Mouse (Mus musculus) activated CD4-positive, CD25-positive, alpha-beta regulatory T cell, adult 4 months (primary cell): ENCODE measurements around the gene Adpgk. TPM values are rescaled to one million over a fixed set of nuclear protein-coding genes. Genes with fewer than 3 reads are reported as not detected.

ENCODE experiments used
- ATAC-seq: one replicate; pipeline ENCODE4 v1.8.0; 2017
- polyA plus RNA-seq, 2 experiments: library from polyadenylated mRNA; unstranded; fragments of 100-300 nt; shearing (Covaris generic); gene quantifications; one replicate each; pipeline ENCODE4 v1.2.1; 2017

The Adpgk gene
- 10 to 100 TPM in 1 of 2 experiments, 1 to 10 TPM in 1; 7.7 to 12.4 TPM for polyA plus RNA-seq

- ATAC-seq: peak; percentile 96
Observed at GRCm38 (mm10) chr9:59290957-59291687, at the start of gene Adpgk. TSS of gene Adpgk (plus strand) at chr9:59291558.

GRCm38 (mm10) chr9:59245181-59245580, 46.2 kb upstream of the Adpgk start:
- ATAC-seq: no peak

GRCm38 (mm10) chr9:59246456-59247029, 44.8 kb upstream of the Adpgk start:
- no peak for ATAC-seq

GRCm38 (mm10) chr9:59249359-59249758, 42.0 kb upstream of the Adpgk start:
- no peak for ATAC-seq

GRCm38 (mm10) chr9:59250272-59250671, 41.1 kb upstream of the Adpgk start:
- no peak for ATAC-seq

DNA sequence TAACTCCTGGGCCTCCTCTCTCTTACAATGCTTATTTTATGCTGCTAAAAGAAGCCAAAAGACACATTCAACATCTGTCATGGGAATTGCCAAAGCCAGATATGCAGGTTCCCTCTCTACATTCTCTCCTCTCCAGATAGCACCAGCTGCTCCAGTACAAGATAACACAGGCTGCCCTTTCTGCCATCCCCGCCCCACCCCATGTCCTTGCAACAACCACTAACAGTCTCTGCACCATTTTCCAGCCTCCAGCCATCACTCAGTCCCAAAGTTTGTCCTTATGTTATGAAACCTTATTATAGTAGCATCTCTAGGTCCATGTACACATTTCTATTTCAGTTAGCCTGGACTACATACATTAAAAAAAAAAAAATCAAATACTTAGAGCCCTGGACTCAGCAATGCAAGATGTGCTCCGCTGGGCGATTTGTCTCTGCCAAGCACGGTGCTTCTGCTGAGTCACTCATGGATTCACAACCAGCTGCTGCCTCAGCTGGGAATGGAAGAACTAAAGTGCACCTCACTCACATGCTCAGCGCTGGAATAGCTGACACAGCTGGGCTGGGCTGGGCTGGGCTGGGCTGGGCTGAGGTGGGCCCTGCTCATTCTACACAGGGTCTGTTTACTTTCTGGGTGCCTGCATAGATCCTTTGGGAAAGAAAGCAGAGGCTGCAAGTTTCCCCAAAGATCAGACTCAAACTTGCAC, 36.5 kb upstream of the Adpgk start:
- no peak for ATAC-seq

DNA sequence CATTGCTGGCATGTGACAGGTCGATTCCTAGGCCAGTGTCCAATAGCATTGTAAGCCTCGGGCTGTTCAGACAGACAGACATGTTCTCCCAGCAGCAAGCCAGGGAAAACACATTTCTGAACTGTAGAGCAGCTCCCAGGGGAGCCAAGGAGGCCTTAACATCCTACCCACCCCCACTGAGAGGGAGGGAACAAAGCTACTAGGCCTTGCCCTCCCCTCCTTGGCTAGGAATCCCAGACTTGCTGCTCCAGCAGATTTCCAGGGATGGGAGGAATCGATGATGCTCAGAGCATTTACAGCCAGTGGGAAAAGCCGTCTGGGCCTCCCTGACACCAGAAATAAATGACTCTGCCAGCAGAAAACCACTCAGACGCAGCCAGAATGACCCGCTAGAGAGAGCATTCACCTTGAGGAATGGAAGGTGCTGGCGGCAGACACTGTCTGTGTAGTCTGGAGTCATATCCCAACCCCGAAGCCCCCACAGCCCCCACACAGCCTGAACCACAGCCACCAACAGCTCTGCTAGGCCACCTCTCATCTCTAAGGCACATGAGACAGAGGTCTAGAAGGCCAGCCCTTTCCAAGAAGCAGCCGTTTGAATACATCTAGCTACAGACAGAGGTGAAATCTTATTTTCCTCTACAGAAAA, 31.4 kb upstream of the Adpgk start:
- ATAC-seq: no peak

DNA sequence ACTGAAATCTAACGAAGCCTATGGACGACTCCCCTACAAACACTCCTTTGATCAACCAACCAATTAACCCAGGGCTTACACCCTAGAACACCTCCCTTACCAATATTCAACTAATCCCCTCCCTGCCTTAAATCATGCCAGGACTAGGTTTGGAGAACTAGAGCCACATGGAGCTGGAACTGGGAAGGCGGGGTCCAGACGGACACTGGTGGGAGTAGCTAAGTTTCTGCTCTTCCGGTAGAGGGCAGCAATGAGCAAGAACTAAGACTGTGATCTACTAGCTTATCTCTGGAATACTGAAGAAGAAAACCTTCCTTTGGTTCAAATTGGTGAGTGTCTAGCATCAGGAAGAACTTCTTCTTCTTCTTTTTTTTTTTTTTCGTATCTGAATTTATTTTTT, 25.0 kb upstream of the Adpgk start:
- ATAC-seq: no peak

- ATAC-seq: no peak
Observed at GRCm38 (mm10) chr9:59269728-59270127, 21.6 kb upstream of the Adpgk start.

DNA sequence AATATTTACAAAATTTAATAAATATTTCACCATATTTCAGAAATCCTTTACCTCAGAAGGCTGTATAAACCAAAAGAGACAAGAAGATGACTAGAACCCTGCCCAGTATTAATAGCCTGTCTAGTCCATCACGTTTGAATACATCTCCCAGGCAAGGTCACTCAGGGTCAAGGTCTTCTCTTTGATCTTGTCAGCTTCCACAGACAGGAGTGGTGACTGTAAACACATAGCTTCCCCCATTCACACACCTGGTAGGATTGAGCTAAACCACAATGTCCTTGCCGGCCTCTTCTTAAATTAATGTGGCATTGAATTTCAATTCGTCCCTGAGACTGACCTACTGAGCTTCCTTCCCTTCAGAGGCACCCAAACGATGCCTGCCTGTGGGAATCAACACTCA, 20.3 kb upstream of the Adpgk start:
- ATAC-seq: no peak

GRCm38 (mm10) chr9:59271711-59272110, 19.6 kb upstream of the Adpgk start:
- ATAC-seq: no peak

GRCm38 (mm10) chr9:59273199-59273598, 18.2 kb upstream of the Adpgk start:
- ATAC-seq: no peak

DNA sequence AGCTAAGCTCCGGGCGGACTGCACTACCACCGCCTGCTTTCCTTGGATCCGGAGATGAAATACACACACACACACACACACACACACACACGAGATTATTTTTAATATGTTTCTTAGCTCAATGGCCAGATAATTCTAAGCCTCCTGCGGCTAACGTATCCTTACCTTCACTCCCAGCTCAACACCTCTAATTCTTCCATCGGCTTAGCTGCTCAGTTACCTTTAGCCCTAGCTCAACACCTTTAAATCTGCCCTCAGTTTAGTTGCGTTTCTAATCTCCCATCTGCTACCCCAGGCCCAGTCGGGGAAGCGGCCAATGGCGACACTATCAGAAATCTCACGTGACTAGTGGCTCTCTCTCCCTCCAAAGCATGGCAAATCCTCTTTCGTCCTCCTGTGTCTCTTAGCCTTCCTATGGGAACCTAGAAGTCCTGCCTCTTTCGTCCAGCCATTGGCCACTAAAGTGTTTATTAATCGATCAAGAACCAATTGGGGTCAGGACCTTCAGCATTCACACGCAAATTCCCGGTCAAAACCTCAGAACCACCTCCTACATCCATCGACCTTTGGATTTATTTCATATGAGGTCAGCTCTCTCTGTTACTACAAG, 16.4 kb upstream of the Adpgk start:
- no peak for ATAC-seq

DNA sequence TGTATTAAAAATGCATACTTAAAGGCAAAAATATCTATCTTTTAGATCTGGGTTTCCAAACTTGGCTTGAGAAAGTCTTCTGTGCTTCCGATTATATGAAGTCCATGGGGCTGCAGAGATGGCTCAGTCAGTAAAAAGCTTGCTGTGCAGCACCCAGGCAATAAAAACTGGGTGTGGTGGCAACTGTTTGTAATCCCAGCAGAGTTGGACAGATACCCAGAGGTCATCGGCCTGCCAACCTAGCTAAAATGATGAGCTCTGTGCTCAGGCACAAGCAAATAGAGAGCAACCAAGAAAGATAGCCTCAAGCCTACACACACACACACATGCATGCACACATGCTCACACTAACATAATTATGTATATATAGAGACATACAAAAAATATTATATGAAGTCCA, 13.2 kb upstream of the Adpgk start:
- no peak for ATAC-seq

DNA sequence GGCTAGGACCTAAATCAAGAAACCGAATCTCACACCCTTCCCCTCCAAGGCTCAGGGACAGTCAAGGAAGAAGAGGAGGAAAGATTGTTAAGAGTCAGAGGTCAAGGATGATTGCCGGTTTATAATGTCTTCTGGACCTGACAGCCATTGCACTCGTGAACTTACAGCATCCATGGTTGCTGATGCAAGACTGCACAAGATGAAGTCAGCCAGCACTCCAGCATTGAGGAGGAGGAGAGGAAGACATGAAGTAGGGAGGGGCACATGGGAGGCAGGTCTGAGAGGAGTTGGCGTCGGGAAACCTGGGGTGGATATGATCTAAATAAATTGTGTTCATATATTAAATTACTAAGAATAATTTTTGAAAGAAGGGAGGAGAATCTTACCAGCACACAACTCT, 12.7 kb upstream of the Adpgk start:
- ATAC-seq: no peak

- ATAC-seq: no peak
Observed at GRCm38 (mm10) chr9:59280888-59281287, 10.5 kb upstream of the Adpgk start.

DNA sequence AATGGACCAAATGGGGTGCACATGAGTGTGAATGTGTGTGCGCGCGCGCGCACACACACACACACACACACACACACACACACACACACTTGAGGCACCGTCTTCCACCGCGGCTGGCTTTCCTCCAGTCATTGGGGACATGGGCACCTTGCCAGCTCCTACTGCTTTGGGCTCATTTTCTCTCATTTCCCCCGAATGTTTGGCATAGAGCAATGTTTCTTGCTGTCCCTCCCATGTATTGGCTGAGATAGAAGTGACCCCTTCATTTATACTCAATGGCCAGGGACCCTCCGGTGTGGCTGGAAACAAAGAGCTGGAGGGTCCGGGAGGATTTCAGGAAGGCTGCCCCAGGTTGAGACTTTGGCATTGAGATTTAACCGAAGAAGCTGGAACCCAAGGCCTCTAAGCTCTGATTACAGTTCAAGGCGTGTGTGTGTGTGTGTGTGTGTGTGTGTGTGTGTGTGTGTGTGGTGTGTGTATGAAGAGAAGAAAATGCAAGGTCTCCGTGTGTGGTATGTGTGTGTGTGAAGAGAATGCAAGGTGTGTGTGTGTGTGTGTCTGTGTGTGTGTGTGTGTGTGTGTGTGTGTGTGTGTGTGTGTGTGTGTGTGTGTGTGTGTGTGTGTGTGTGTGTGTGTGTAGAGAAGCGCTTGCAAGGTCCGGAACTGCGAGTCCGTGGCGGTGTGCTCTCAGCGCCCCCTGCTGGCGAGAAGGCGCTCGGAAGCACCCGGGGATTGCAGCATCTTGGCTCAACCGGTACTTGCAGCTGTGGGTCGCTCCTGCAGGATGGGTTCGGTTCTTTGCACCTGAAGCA, 9.3 kb upstream of the Adpgk start:
- ATAC-seq: peak; percentile 46

- ATAC-seq: no peak
Observed at GRCm38 (mm10) chr9:59282683-59282986, 8.7 kb upstream of the Adpgk start.

GRCm38 (mm10) chr9:59285614-59286013, 5.7 kb upstream of the Adpgk start:
- ATAC-seq: no peak

DNA sequence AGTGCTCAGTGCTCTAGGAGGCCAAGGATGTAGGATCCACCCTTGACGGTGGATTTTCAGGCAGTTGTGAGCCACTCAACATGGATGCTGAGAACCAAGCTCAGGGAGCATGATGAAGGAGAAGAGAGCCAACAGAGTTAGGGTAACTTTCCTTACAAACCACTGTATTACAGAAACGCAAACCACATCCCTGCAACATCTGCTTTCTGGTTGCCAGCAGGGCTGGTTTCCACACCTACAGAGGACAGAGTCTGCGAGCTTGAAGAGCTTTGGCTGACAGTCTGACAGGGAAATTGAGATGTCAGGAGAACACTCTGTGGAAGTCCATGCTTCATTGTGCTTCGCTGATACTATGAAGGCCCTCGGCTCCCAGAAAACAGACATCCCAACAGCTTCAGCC, 3.3 kb upstream of the Adpgk start:
- no peak for ATAC-seq

GRCm38 (mm10) chr9:59288685-59289410, 2.5 kb upstream of the Adpgk start:
- no peak for ATAC-seq
